Mouse (Mus musculus) hindbrain, postnatal 0 days (tissue): ENCODE data around the gene Pde4b. TPM values are rescaled to one million over a fixed set of nuclear protein-coding genes. Genes with fewer than 3 reads are reported as not detected.

Experiments used
- ATAC-seq: fragments of 200-750 bp; cut with Nextera tagmentation; 2 replicates; pipeline ENCODE4 v1.8.0; 2017; ENCODE audit warnings: mild to moderate bottlenecking, moderate TSS enrichment, moderate library complexity
- DNase-seq: peaks from one replicate; pipeline ENCODE4 v3.0.0-alpha.2; 2015; ENCODE audit warnings: low spot score
- H3K27ac ChIP-seq: fragments of 300-500 bp; sonication (generic); 2 replicates; pipeline ENCODE4 v1.5.1; 2014; ENCODE audit warnings: mild to moderate bottlenecking
- H3K27me3 ChIP-seq: fragments of 300-500 bp; sonication (generic); 2 replicates; pipeline ENCODE4 v1.6.1; 2014; ENCODE audit warnings: low read length, mixed read lengths; ENCODE audit not compliant: insufficient read depth
- H3K36me3 ChIP-seq: fragments of 300-500 bp; sonication (generic); 2 replicates; pipeline ENCODE4 v1.6.1; 2014; ENCODE audit warnings: low read length, mixed read lengths; ENCODE audit not compliant: insufficient read depth
- H3K4me1 ChIP-seq: fragments of 300-500 bp; sonication (generic); 2 replicates; pipeline ENCODE4 v1.6.1; 2014; ENCODE audit warnings: antibody characterized with exemption, low read length, mixed read lengths; ENCODE audit not compliant: insufficient read depth
- H3K4me2 ChIP-seq: fragments of 300-500 bp; sonication (generic); 2 replicates; pipeline ENCODE4 v1.6.1; 2014; ENCODE audit warnings: low read depth, mild to moderate bottlenecking, low read length, moderate library complexity, mixed read lengths
- H3K4me3 ChIP-seq: fragments of 300-500 bp; sonication (generic); 2 replicates; pipeline ENCODE4 v1.5.1; 2014; ENCODE audit warnings: low read length
- H3K9ac ChIP-seq: fragments of 300-500 bp; sonication (generic); replicated peaks from 2 replicates; pipeline ENCODE4 v1.6.1; 2014; ENCODE audit warnings: mild to moderate bottlenecking, low read length, moderate library complexity, mixed read lengths
- H3K9me3 ChIP-seq: fragments of 300-500 bp; sonication (generic); 2 replicates; pipeline ENCODE4 v1.6.1; 2016; ENCODE audit warnings: low read length, mixed read lengths
- CTCF ChIP-seq: IDR thresholded peaks from 2 replicates; pipeline ENCODE4 v1.5.1; 2016; ENCODE audit warnings: antibody characterized with exemption, control low read depth, low read depth
- whole genome bisulfite sequencing: fragments of 180-500 bp; shearing (Covaris S2); extraction: QIAGEN DNeasy Blood & Tissue Kit; methylation state at CpG from one replicate; pipeline ENCODE4 v1.1.7; 2014; 5-methylcytosine and 5-hydroxymethylcytosine counted together
- polyA plus RNA-seq: library from polyadenylated mRNA; unstranded; fragments of >200 nt; fragmentation: Nextera tagmentation; extraction: Ambion mirVana; gene quantifications from 2 replicates; pipeline ENCODE4 v1.2.1, GENCODE M21; 2015
- total RNA-seq: library from RNA; depleted of rRNA; stranded (reverse); fragments of >200 nt; gene quantifications from 2 replicates; pipeline ENCODE4 v1.2.3, GENCODE M21; 2014

The Pde4b gene
- total and polyA plus RNA-seq, 2 experiments from 2014 or later = 46.8 to 62.5 TPM

- under 1% methylated on average over 63 of the region's 64 CpGs for WGBS
- Histone ChIP-seq H3K9ac (peak overlapping the region; percentile 45), H3K4me3 (peak overlapping the region; percentile 50), H3K27ac (peak overlapping the region; percentile 62; the same call in 1 of the 2 replicates), H3K36me3 (no peaks in the 10 kb centered on the region), H3K4me2 (peak overlapping the region; percentile 86), H3K9me3 (no peaks in the 10 kb centered on the region), H3K27me3 (no peaks in the 10 kb centered on the region), H3K4me1 (0 out of 2 replicates have a peak, but pooled peaks cover 2% of the 10 kb centered on the region)
- DNase-seq (peak; percentile 50), ATAC-seq (peak; percentile 82)
- TF ChIP-seq CTCF = no peak
These were observed 357 bp downstream of the Pde4b start for GRCm38 (mm10) chr4:102087566-102088234.

GRCm38 (mm10) chr4:102088235-102088867 lies 1.0 kb downstream of the Pde4b start:
- ATAC-seq (peak; percentile 43), DNase-seq (peak; percentile 44)
- H3K27ac ChIP-seq = no peak overlapping the region; the same call in 1 of the 2 replicates
- 0 out of 2 replicates have a peak, but pooled peaks cover 2% of the 10 kb centered on the region for H3K4me1 ChIP-seq
- no peaks in the 10 kb centered on the region for H3K36me3 ChIP-seq
- TF ChIP-seq CTCF = peak; percentile 6; the same call in 1 of the 2 replicates
- 22% methylated on average over 15 of the region's 15 CpGs for WGBS
- H3K4me3 ChIP-seq = peak overlapping the region; percentile 50
- H3K27me3 ChIP-seq = no peaks in the 10 kb centered on the region
- H3K4me2 ChIP-seq = peak overlapping the region; percentile 86
- H3K9ac ChIP-seq = peak overlapping the region; percentile 45
- H3K9me3 ChIP-seq = no peaks in the 10 kb centered on the region

- ATAC-seq (no peak), DNase-seq (no peak)
- H3K4me3 ChIP-seq = no peak overlapping the region
- no peaks in the 10 kb centered on the region for H3K36me3 ChIP-seq
- 92% methylated on average over 2 of the region's 2 CpGs for WGBS
- H3K9ac ChIP-seq = no peak overlapping the region
- H3K27ac ChIP-seq = no peak overlapping the region
- H3K27me3 ChIP-seq = no peaks in the 10 kb centered on the region
- TF ChIP-seq CTCF = no peak
- no peaks in the 10 kb centered on the region for H3K9me3 ChIP-seq
- H3K4me1 ChIP-seq = no peaks in the 10 kb centered on the region
- H3K4me2 ChIP-seq = no peak overlapping the region
These were observed 8.5 kb downstream of the Pde4b start for GRCm38 (mm10) chr4:102095851-102096250.

- Histone ChIP-seq H3K9ac (no peak overlapping the region), H3K27me3 (no peaks in the 10 kb centered on the region), H3K4me2 (no peak overlapping the region), H3K9me3 (no peaks in the 10 kb centered on the region), H3K36me3 (no peaks in the 10 kb centered on the region), H3K4me3 (no peak overlapping the region), H3K27ac (no peak overlapping the region), H3K4me1 (no peaks in the 10 kb centered on the region)
- ATAC-seq (no peak), DNase-seq (no peak)
- WGBS = 78% methylated on average over 4 of the region's 4 CpGs
- TF ChIP-seq CTCF = no peak
These were observed 14.9 kb downstream of the Pde4b start for GRCm38 (mm10) chr4:102102241-102102640.

- Histone ChIP-seq H3K9ac (no peak overlapping the region), H3K36me3 (no peaks in the 10 kb centered on the region), H3K4me2 (no peak overlapping the region), H3K9me3 (no peaks in the 10 kb centered on the region), H3K27ac (no peak overlapping the region), H3K27me3 (no peaks in the 10 kb centered on the region), H3K4me3 (no peak overlapping the region), H3K4me1 (no peaks in the 10 kb centered on the region)
- WGBS = 88% methylated on average over 2 of the region's 2 CpGs
- ATAC-seq = no peak
- peak; percentile 7 for DNase-seq
- no peak for TF ChIP-seq CTCF
These were observed 17.2 kb downstream of the Pde4b start for GRCm38 (mm10) chr4:102104534-102105014.

- Histone ChIP-seq H3K27ac (no peak overlapping the region), H3K4me2 (no peak overlapping the region), H3K9me3 (no peaks in the 10 kb centered on the region), H3K4me1 (no peaks in the 10 kb centered on the region), H3K9ac (no peak overlapping the region), H3K27me3 (no peaks in the 10 kb centered on the region), H3K4me3 (no peak overlapping the region), H3K36me3 (no peaks in the 10 kb centered on the region)
- 76% methylated on average over 6 of the region's 6 CpGs for WGBS
- no peak for ATAC-seq
- TF ChIP-seq CTCF = no peak
- no peak for DNase-seq
These were observed 19.4 kb downstream of the Pde4b start for GRCm38 (mm10) chr4:102106771-102107170.

- no peaks in the 10 kb centered on the region for H3K27me3 ChIP-seq
- DNase-seq (no peak), ATAC-seq (no peak)
- TF ChIP-seq CTCF = no peak
- H3K9ac ChIP-seq = no peak overlapping the region
- no peak overlapping the region for H3K27ac ChIP-seq
- H3K36me3 ChIP-seq = no peaks in the 10 kb centered on the region
- no peak overlapping the region for H3K4me3 ChIP-seq
- 95% methylated on average over 3 of the region's 3 CpGs for WGBS
- no peaks in the 10 kb centered on the region for H3K4me1 ChIP-seq
- H3K4me2 ChIP-seq = no peak overlapping the region
- H3K9me3 ChIP-seq = no peaks in the 10 kb centered on the region
These were observed 32.1 kb downstream of the Pde4b start for GRCm38 (mm10) chr4:102119454-102119853.
